Mouse (Mus musculus) urinary bladder, adult 2 months (tissue): ENCODE results near the gene Trir. TPM values are rescaled to one million over a fixed set of nuclear protein-coding genes. Genes with fewer than 3 reads are reported as not detected.
A peak's percentile ranks its signal among the peaks of the same experiment; 100 is the strongest.

Experiments used
- DNase-seq: peaks from one replicate; pipeline ENCODE4 v3.0.0; 2022; ENCODE audit warnings: low spot score
- polyA plus RNA-seq: library from polyadenylated mRNA; depleted of rRNA; stranded (reverse); fragments of >200 nt; gene quantifications from 2 replicates; pipeline ENCODE4 v1.2.3, GENCODE M21; 2012

Gene Trir
- polyA plus RNA-seq, 1 experiment, result 140 TPM

GRCm38 (mm10) chr8:84994375-84994774 lies 32.2 kb upstream of the Trir start:
- no peak for DNase-seq

- no peak for DNase-seq
Observed at GRCm38 (mm10) chr8:84995680-84996079, 30.9 kb upstream of the Trir start.

- no peak for DNase-seq
Observed at GRCm38 (mm10) chr8:84996978-84997377, 29.6 kb upstream of the Trir start.

- peak; percentile 73 for DNase-seq
Observed at GRCm38 (mm10) chr8:84997649-84998295, 28.9 kb upstream of the Trir start.

- no peak for DNase-seq
Observed at GRCm38 (mm10) chr8:85007686-85008085, 18.9 kb upstream of the Trir start.

GRCm38 (mm10) chr8:85011242-85011641 lies 15.4 kb upstream of the Trir start:
- no peak for DNase-seq

- no peak for DNase-seq
Observed at GRCm38 (mm10) chr8:85013230-85013840, 13.3 kb upstream of the Trir start.

GRCm38 (mm10) chr8:85014431-85014830 lies 12.2 kb upstream of the Trir start, which contains the start of gene Best2:
Gene Best2 (minus strand): TSS chr8:85014531.
- no peak for DNase-seq

GRCm38 (mm10) chr8:85016724-85017123 lies 9.9 kb upstream of the Trir start:
- no peak for DNase-seq

GRCm38 (mm10) chr8:85017209-85017608 lies 9.4 kb upstream of the Trir start:
- DNase-seq, result no peak

GRCm38 (mm10) chr8:85021514-85022055 lies 5.0 kb upstream of the Trir start:
- DNase-seq, result no peak

GRCm38 (mm10) chr8:85023846-85024245 lies 2.8 kb upstream of the Trir start:
- DNase-seq, result no peak

- DNase-seq, result peak; percentile 64
Observed at GRCm38 (mm10) chr8:85025098-85025932, 1.3 kb upstream of the Trir start, which contains the start of gene Asna1. Gene Asna1 (minus strand): TSS chr8:85025281.

GRCm38 (mm10) chr8:85027516-85027855 lies 863 bp downstream of the Trir start:
- DNase-seq, result no peak

GRCm38 (mm10) chr8:85027922-85028321 lies 1.3 kb downstream of the Trir start:
- no peak for DNase-seq

GRCm38 (mm10) chr8:85029271-85029670 lies 2.6 kb downstream of the Trir start:
- DNase-seq, result no peak

- no peak for DNase-seq
Observed at GRCm38 (mm10) chr8:85032622-85033311, 6.1 kb downstream of the Trir start.

GRCm38 (mm10) chr8:85033867-85034266 lies 7.2 kb downstream of the Trir start:
- no peak for DNase-seq

GRCm38 (mm10) chr8:85034764-85035163 lies 8.1 kb downstream of the Trir start:
- DNase-seq, result no peak

- DNase-seq, result no peak
Observed at GRCm38 (mm10) chr8:85035165-85035727, 8.6 kb downstream of the Trir start.

GRCm38 (mm10) chr8:85035728-85036310 lies 9.2 kb downstream of the Trir start:
- DNase-seq, result no peak
